Mouse (Mus musculus) neural tube, embryonic 11.5 days (tissue): ENCODE results near the gene Gm20388. TPM values are rescaled to one million over a fixed set of nuclear protein-coding genes. Genes with fewer than 3 reads are reported as not detected.

Source experiments
- ATAC-seq: fragments of 200-750 bp; cut with Nextera tagmentation; 2 replicates; pipeline ENCODE4 v1.8.0; 2017; ENCODE audit warnings: moderate number of reproducible peaks, mild to moderate bottlenecking, moderate TSS enrichment, moderate library complexity; ENCODE audit not compliant: insufficient read depth, low FRiP score, low TSS enrichment
- DNase-seq: peaks from one replicate; pipeline ENCODE4 v3.0.0-alpha.2; 2015; ENCODE audit warnings: low spot score
- H3K27ac ChIP-seq: fragments of 300-500 bp; sonication (generic); 2 replicates; pipeline ENCODE4 v1.5.1; 2014; ENCODE audit warnings: low read depth, mild to moderate bottlenecking, low read length
- H3K27me3 ChIP-seq: fragments of 300-500 bp; sonication (generic); 2 replicates; pipeline ENCODE4 v1.6.1; 2014; ENCODE audit warnings: mild to moderate bottlenecking, low read length, mixed read lengths; ENCODE audit not compliant: control insufficient read depth, insufficient read depth
- H3K36me3 ChIP-seq: fragments of 300-500 bp; sonication (generic); 2 replicates; pipeline ENCODE4 v1.6.1; 2014; ENCODE audit warnings: mild to moderate bottlenecking, low read length, moderate library complexity, mixed read lengths; ENCODE audit not compliant: control insufficient read depth, insufficient read depth
- H3K4me1 ChIP-seq: fragments of 300-500 bp; sonication (generic); 2 replicates; pipeline ENCODE4 v1.6.1; 2014; ENCODE audit warnings: low read length, mixed read lengths; ENCODE audit not compliant: control insufficient read depth, insufficient read depth
- H3K4me2 ChIP-seq: fragments of 300-500 bp; sonication (generic); 2 replicates; pipeline ENCODE4 v1.6.1; 2014; ENCODE audit warnings: low read depth, mild to moderate bottlenecking, moderate library complexity
- H3K4me3 ChIP-seq: fragments of 300-500 bp; sonication (generic); 2 replicates; pipeline ENCODE4 v1.5.1; 2014; ENCODE audit warnings: low read depth, low read length
- H3K9ac ChIP-seq: fragments of 300-500 bp; sonication (generic); 2 replicates; pipeline ENCODE4 v1.6.1; 2014; ENCODE audit warnings: mild to moderate bottlenecking, low read length
- H3K9me3 ChIP-seq: fragments of 300-500 bp; sonication (generic); 2 replicates; pipeline ENCODE4 v1.6.1; 2016; ENCODE audit warnings: low read length; ENCODE audit not compliant: control insufficient read depth
- WGBS: fragments of 180-500 bp; shearing (Covaris S2); extraction: QIAGEN DNeasy Blood & Tissue Kit; methylation state at CpG from one replicate; pipeline ENCODE4 v1.1.7; 2014; 5-methylcytosine and 5-hydroxymethylcytosine counted together
- polyA plus RNA-seq: library from polyadenylated mRNA; unstranded; fragments of >200 nt; fragmentation: Nextera tagmentation; extraction: Ambion mirVana; gene quantifications from 2 replicates; pipeline ENCODE4 v1.2.1, GENCODE M21; 2014

Gene Gm20388
- polyA plus RNA-seq, 1 experiment from 2014 or later: not detected

DNA sequence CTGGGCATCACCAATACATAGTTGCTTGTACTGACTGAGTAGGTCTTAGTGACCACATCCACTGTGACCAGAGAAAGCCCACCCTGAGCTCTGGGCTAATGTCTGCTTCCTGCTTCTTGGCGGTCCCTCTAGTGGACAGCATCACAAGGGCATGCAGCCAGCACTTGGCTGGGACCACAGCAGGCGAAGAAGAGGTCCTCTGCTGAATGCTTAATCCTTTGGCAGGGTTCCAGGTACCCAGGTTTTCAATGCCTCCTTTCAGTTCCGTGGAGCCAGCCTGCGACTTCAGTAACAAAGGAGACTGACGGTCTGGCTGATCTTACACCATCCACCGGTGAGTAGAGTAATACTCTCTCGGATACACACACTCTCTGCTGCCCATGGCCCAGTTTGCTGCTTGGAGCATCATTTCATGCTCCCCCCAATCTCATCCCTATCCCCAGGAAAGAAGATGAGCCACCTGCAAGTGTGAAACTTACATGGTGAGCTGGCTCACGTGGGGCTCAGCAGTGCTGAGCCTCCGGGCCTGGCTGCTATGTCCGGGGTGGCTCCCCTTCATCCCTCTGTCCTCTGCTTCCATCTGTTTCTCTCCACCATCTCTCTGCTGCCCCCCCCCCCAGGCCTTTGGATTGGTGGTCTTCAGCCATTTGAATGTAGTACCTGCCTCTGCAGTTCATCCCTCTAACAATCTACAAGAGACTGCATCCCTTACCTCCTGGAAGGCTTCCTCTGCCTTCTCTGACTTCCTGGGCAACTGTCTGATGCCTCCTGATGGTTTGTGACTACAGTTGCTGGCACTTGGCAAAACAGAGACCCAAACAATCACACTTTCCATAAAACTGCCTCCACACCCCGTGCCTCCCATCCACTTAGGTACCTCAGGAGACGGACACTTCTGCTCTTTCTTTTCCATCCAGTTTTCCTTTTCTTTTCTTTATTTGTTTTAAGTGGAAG lies 2025.0 kb downstream of the Gm20388 start:
- ATAC-seq (peak; percentile 69; the same call in 1 of the 2 replicates), DNase-seq (peak; percentile 60)
- Histone ChIP-seq H3K4me1 (peaks cover 7% of the 10 kb centered on the region; the same call in 1 of the 2 replicates), H3K9ac (no peak overlapping the region), H3K27me3 (no peaks in the 10 kb centered on the region), H3K36me3 (no peaks in the 10 kb centered on the region), H3K27ac (0 out of 2 replicates have a peak overlapping the region, but pooled peaks have one; percentile 8), H3K4me2 (no peak overlapping the region), H3K9me3 (no peaks in the 10 kb centered on the region), H3K4me3 (no peak overlapping the region)
- 57% methylated on average over 12 of the region's 12 CpGs for WGBS

DNA sequence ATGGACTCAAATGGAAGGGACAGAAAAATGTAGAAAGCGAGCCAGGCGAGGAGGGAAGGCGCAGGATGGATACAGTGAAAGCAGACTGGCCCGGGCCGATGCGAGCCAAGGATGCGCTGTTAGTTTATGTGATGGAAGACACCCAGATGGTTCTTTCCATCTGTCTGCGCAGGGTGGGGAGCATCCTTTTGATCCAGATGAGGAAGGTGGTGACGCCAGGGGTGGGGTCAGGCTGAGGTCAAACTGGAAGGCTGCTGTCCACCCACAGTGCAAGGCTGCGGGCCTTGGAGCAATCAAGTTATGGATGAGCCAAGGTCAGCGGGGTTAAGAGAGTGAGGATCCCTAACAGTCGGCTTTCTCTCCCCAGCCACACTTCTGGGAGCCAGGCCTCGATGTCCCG lies 2025.8 kb downstream of the Gm20388 start:
- WGBS: 54% methylated on average over 14 of the region's 14 CpGs

DNA sequence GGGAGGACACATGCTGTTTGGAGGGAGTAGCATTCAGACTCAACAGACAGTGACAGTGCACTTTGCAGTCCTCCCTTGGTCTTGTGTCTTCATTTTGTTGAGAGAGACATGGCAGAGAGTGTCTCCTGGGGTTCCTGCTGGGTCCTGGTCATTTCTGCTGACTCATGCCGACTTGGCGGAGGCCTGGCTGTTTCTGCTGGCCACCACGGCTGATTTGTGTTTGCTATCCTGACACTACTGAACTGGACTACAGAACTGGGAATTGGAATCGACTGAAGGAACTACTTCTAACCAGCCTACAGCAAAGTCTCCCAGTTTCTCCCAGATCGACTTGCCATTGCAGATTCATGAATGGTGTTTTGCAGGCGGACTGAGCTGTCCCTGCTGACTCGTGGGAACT lies 2028.1 kb downstream of the Gm20388 start:
- Histone ChIP-seq H3K9me3 (no peaks in the 10 kb centered on the region), H3K4me1 (peaks cover 7% of the 10 kb centered on the region; the same call in 1 of the 2 replicates), H3K4me2 (no peak overlapping the region), H3K36me3 (no peaks in the 10 kb centered on the region), H3K27ac (no peak overlapping the region), H3K9ac (no peak overlapping the region), H3K27me3 (no peaks in the 10 kb centered on the region), H3K4me3 (no peak overlapping the region)
- ATAC-seq (no peak), DNase-seq (no peak)
- 88% methylated on average over 7 of the region's 7 CpGs for WGBS

More for the DNA sequence above, 2025.8 kb downstream of the Gm20388 start:
- Histone ChIP-seq H3K9ac (no peak overlapping the region; the same call in 1 of the 2 replicates), H3K36me3 (no peaks in the 10 kb centered on the region), H3K4me3 (no peak overlapping the region), H3K27me3 (no peaks in the 10 kb centered on the region), H3K9me3 (no peaks in the 10 kb centered on the region), H3K4me1 (peaks cover 7% of the 10 kb centered on the region; the same call in 1 of the 2 replicates), H3K4me2 (no peak overlapping the region), H3K27ac (no peak overlapping the region)
- DNase-seq: no peak
- no peak for ATAC-seq

DNA sequence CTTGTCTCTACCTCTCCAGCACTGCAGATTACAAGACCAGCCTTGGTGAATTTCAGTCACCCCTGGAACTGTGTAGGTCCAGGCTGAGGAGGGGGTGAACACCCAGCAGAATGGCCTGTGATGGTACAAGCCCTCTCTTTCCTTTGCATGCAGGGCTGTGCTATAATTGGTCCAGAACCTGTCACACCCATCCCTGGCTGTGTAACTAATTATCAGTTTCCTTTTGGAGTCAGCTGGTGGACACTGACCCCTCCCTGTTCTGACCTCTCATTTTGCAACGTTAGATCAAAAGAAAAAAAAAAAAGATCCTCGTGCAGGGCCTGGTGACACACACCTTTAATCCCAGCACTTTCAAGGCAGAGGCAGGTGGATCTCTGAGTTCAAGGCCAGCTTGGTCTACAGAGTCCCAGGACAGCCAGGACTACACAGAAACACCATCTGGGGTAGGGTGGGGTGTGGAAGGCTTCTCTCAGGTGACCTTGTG lies 2032.5 kb downstream of the Gm20388 start:
- H3K4me2 ChIP-seq: no peak overlapping the region
- H3K9ac ChIP-seq: no peak overlapping the region
- ATAC-seq (no peak), DNase-seq (no peak)
- H3K27me3 ChIP-seq: no peaks in the 10 kb centered on the region
- 37% methylated on average over 2 of the region's 2 CpGs for WGBS
- no peaks in the 10 kb centered on the region for H3K36me3 ChIP-seq
- H3K4me1 ChIP-seq: peaks cover 6% of the 10 kb centered on the region; the same call in 1 of the 2 replicates
- H3K27ac ChIP-seq: no peak overlapping the region
- no peaks in the 10 kb centered on the region for H3K9me3 ChIP-seq
- H3K4me3 ChIP-seq: no peak overlapping the region

DNA sequence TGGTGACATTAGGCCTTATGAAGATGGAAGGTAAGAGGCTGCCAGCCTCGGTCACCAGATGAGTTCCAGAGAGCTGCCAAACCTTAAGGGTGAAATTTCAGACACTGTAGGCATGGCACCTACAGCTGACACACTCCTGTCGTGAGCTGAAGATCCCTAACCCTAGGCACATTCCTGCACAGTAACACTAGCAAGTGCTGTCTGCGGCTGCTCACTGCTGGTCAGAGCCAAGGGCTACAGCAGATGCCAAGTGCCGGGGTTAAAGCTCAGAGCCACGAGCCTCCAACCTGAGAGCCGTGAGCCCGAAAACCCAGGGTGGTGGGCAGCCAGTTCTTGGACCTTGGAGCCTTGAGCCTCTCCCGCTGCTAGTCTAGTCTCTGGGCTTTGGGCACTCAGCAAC lies 2033.1 kb downstream of the Gm20388 start:
- H3K4me3 ChIP-seq: no peak overlapping the region
- no peak for DNase-seq
- no peak overlapping the region for H3K4me2 ChIP-seq
- H3K9me3 ChIP-seq: no peaks in the 10 kb centered on the region
- H3K36me3 ChIP-seq: no peaks in the 10 kb centered on the region
- no peak for ATAC-seq
- peaks cover 6% of the 10 kb centered on the region; the same call in 1 of the 2 replicates for H3K4me1 ChIP-seq
- 86% methylated on average over 8 of the region's 8 CpGs for WGBS
- no peak overlapping the region for H3K27ac ChIP-seq
- H3K27me3 ChIP-seq: no peaks in the 10 kb centered on the region
- H3K9ac ChIP-seq: no peak overlapping the region

DNA sequence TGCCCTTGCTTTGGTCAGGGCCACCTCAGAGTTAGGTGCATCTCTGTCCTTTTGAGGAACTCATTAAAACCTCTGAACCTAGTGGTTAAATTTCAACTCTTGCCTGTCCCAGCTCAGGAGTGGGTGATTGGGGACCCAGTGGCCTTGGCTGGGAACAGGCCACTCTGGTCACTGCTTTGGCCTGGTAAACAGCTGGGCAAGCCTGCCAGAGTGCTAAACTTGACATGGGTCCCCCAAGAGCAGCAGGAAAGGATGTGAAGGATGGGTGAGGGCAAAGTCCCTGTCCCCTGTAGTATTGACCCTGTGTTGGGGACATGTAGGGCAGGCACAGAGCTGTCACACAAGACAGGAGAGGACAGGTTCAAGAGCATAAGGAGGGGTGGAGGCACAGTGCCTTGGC lies 2034.2 kb downstream of the Gm20388 start, which contains the start of gene Car5a:
Gene Car5a, minus strand, starts transcription at position 74 of the 400 bp plus-strand sequence.
- DNase-seq (no peak), ATAC-seq (no peak)
- Histone ChIP-seq H3K4me2 (no peak within 1 kb of the TSS), H3K9ac (no peak within 1 kb of the TSS), H3K27me3 (no peaks in the 10 kb centered on the region), H3K4me1 (peaks cover 10% of the 10 kb centered on the region; the same call in 1 of the 2 replicates), H3K36me3 (no peaks in the 10 kb centered on the region), H3K27ac (no peak within 1 kb of the TSS), H3K4me3 (no peak within 1 kb of the TSS), H3K9me3 (no peaks in the 10 kb centered on the region)

DNA sequence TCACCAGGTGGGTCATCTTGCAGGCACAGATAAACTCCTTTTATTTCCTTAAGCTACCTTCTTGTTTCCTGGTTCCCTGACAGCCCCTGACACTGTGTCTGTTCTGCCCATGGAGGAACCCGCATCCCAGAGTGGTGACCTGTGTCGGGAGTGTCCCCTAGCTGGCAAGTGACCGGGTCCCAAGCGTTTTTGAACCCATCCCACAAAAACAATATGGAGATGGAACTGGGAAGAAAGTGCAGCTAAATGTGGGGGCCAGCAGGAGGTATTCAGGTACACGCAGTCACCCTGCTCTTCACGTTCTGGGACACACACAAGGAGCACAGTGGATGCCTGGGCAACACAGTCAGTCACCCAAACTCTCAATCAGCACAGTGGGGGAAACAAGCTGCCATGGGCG lies 2035.7 kb downstream of the Gm20388 start:
- Histone ChIP-seq H3K27ac (no peak overlapping the region), H3K27me3 (no peaks in the 10 kb centered on the region), H3K9ac (no peak overlapping the region), H3K4me1 (peaks cover 10% of the 10 kb centered on the region; the same call in 1 of the 2 replicates), H3K9me3 (no peaks in the 10 kb centered on the region), H3K36me3 (no peaks in the 10 kb centered on the region), H3K4me3 (no peak overlapping the region), H3K4me2 (no peak overlapping the region)
- no peak for DNase-seq
- 87% methylated on average over 7 of the region's 7 CpGs for WGBS
- no peak for ATAC-seq

DNA sequence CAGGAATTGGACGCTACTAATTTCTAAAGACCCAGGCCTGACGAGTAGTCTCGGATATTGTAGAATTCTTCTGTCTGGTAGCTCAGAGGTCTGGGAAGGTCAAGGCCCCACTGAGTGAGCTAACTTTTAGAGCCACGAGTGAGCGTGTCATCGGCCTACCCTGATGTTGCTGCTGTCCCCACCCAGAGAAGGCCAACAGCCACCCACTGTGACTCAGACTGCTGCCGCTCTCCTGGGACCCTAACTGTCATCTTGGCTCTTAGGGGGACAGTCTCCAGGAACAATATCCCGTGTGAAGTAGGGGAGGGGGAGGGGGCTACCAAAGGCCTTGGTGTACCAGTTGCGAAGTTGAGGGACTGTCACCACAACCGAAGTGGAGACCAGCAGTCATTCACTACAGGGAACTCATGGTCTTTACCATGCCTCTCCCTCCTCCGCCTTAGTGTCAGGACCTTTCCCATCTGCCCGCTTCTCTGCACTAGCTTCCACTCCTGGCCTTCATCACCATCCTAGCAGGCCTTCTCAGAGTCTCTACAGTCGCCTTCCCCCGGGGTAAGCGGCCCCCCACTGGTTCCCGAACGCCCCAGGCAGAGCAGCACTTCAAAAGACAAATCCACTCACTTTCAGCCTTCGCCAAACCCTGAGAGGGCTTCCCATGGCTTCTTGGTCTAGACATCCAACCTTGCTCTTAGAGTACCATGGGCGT lies 2036.6 kb downstream of the Gm20388 start:
- peak overlapping the region; percentile 62 for H3K9ac ChIP-seq
- H3K4me1 ChIP-seq: peaks cover 18% of the 10 kb centered on the region
- DNase-seq: no peak
- H3K27me3 ChIP-seq: no peaks in the 10 kb centered on the region
- peak overlapping the region; percentile 51 for H3K4me2 ChIP-seq
- H3K36me3 ChIP-seq: no peaks in the 10 kb centered on the region
- ATAC-seq: no peak
- peak overlapping the region; percentile 27; the same call in 1 of the 2 replicates for H3K27ac ChIP-seq
- 33% methylated on average over 19 of the region's 19 CpGs for WGBS
- no peaks in the 10 kb centered on the region for H3K9me3 ChIP-seq
- H3K4me3 ChIP-seq: peak overlapping the region; percentile 24; the same call in 1 of the 2 replicates
